Mouse (Mus musculus) C2C12 (cell line): ENCODE results near the gene Fam71d. TPM values are rescaled to one million over a fixed set of nuclear protein-coding genes. Genes with fewer than 3 reads are reported as not detected.

Source experiments
- H3K27me3 ChIP-seq: one replicate; pipeline ENCODE4 v1.6.1; 2011; ENCODE audit not compliant: control insufficient read depth, insufficient read depth, insufficient read length
- H3K36me3 ChIP-seq: one replicate; pipeline ENCODE4 v1.6.1; 2011; ENCODE audit not compliant: control insufficient read depth, insufficient read depth
- H3K4me3 ChIP-seq: one replicate; pipeline ENCODE4 v1.5.1; 2011; ENCODE audit warnings: mild to moderate bottlenecking, control low read depth; ENCODE audit not compliant: poor library complexity, insufficient read depth, severe bottlenecking
- H3K79me2 ChIP-seq: one replicate; pipeline ENCODE4 v1.6.1; 2011; ENCODE audit not compliant: control insufficient read depth, insufficient read depth
- H3K79me3 ChIP-seq: one replicate; pipeline ENCODE4 v1.6.1; 2011; ENCODE audit warnings: low read depth, control low read depth
- H3ac ChIP-seq: one replicate; pipeline ENCODE3; 2011; ENCODE audit warnings: low read depth; ENCODE audit not compliant: control insufficient read depth, insufficient read length
- CEBPB ChIP-seq: IDR thresholded peaks from one replicate; pipeline ENCODE4 v1.6.1; 2011; ENCODE audit warnings: low read depth, mild to moderate bottlenecking, control low read depth, moderate library complexity
- CTCF ChIP-seq: IDR thresholded peaks from one replicate; pipeline ENCODE4 v1.5.1; 2011; ENCODE audit not compliant: control insufficient read depth, insufficient read depth, insufficient read length
- FOSL1 ChIP-seq: IDR thresholded peaks from one replicate; pipeline ENCODE4 v1.8.0; 2011; ENCODE audit warnings: mild to moderate bottlenecking, low read length; ENCODE audit not compliant: poor library complexity, insufficient read depth, severe bottlenecking
- MAX ChIP-seq: IDR thresholded peaks from one replicate; pipeline ENCODE4 v1.6.1; 2011; ENCODE audit warnings: mild to moderate bottlenecking, control low read depth
- MYOD1 ChIP-seq: IDR thresholded peaks from one replicate; pipeline ENCODE4 v1.6.1; 2011; ENCODE audit warnings: low read depth; ENCODE audit not compliant: control insufficient read depth, insufficient read length
- MYOG ChIP-seq: IDR thresholded peaks from one replicate; pipeline ENCODE4 v1.6.1; 2011; ENCODE audit not compliant: control insufficient read depth, insufficient read length; ENCODE audit errors: extremely low read depth
- USF1 ChIP-seq: IDR thresholded peaks from one replicate; pipeline ENCODE4 v1.6.1; 2011; ENCODE audit warnings: low read depth, mild to moderate bottlenecking, control low read depth, moderate library complexity
- polyA plus RNA-seq: library from polyadenylated mRNA; unstranded; fragments of >200 nt; fragmentation: generic; extraction: Trizol; gene quantifications from one replicate; pipeline ENCODE4 v1.2.1, GENCODE M21; 2012; ENCODE audit warnings: missing spikeins

Fam71d gene
- polyA plus RNA-seq, 1 experiment: not detected

GRCm38 (mm10) chr12:78778423-78779067, 87.2 kb downstream of the Fam71d start:
- Histone ChIP-seq H3K79me2 (peaks cover 28% of the 10 kb centered on the region), H3K79me3 (peaks cover 9% of the 10 kb centered on the region), H3K4me3 (no peak overlapping the region), H3K36me3 (no peaks in the 10 kb centered on the region), H3K27me3 (no peaks in the 10 kb centered on the region), H3ac (no peak overlapping the region)
- TF ChIP-seq CTCF (no peak), USF1 (no peak), CEBPB (no peak), MAX (no peak), FOSL1 (no peak), MYOG (no peak), MYOD1 (no peak)

Other genes starting within 250 kb of the Fam71d start
- 2.6 TPM for gene Mpp5, start 57.4 kb downstream of the Fam71d start, polyA plus RNA-seq
- 32.8 TPM for gene Atp6v1d, start 170.1 kb downstream of the Fam71d start, polyA plus RNA-seq
- 63.0 TPM for gene Eif2s1, start 170.3 kb downstream of the Fam71d start, polyA plus RNA-seq
- 2.4 TPM for gene Plek2, start 215.4 kb downstream of the Fam71d start, polyA plus RNA-seq